Mouse (Mus musculus) activated CD4-positive, CD25-positive, alpha-beta regulatory T cell, adult 4 months (primary cell): ENCODE results near the gene Col18a1. TPM values are rescaled to one million over a fixed set of nuclear protein-coding genes. Genes with fewer than 3 reads are reported as not detected.

Experiments used
- ATAC-seq: one replicate; pipeline ENCODE4 v1.8.0; 2017
- polyA plus RNA-seq, 2 experiments: library from polyadenylated mRNA; unstranded; fragments of 100-300 nt; shearing (Covaris generic); gene quantifications; one replicate each; pipeline ENCODE4 v1.2.1; 2017

Gene Col18a1
- polyA plus RNA-seq, 2 experiments from 2014 or later, result 0.09 to 0.17 TPM

- no peak for ATAC-seq
Measured at GRCm38 (mm10) chr10:77007433-77008108, 158.8 kb downstream of the Col18a1 start.

- ATAC-seq, result no peak
Measured at GRCm38 (mm10) chr10:77004936-77005335, 161.4 kb downstream of the Col18a1 start.

Other genes starting within 250 kb of the Col18a1 start
- gene Pcbp3, start 204.7 kb downstream of the Col18a1 start, polyA plus RNA-seq, result 1 to 10 TPM; 3.7 to 8.2 TPM
- gene Slc19a1, start 134.3 kb downstream of the Col18a1 start, polyA plus RNA-seq, result 10 to 100 TPM; 24.7 to 38.1 TPM
- gene Pofut2, start 92.7 kb upstream of the Col18a1 start, polyA plus RNA-seq, result 10 to 100 TPM; 18.5 to 19.9 TPM